In genomic region chr8:3556114-3556513, GRCm38 (mm10) we compare ENCODE assay signal across 9 mouse cellular contexts. TPM values are rescaled to one million over a fixed set of nuclear protein-coding genes. Genes with fewer than 3 reads are reported as not detected.
DNase-seq lines count a peak whose midpoint lies in the region; ATAC-seq lines count a peak whose summit lies in the region.
"Had no signal": no experiment of that assay in that cellular context is flagged by ENCODE, and none has a peak within 500 bp of the region (broad histone marks: within the 10 kb centered on the region; RNA-seq: fewer than 3 reads in every experiment).

No protein-coding gene starts in this region.

- DNase-seq in heart, adult 18-20 months: no peak
- peak; percentile 30 for DNase-seq in MN1 (ENCODE audit: low spot score)
- DNase-seq in hindbrain, embryonic 14.5 days (ENCODE audit: low spot score): no peak
- peak; percentile 15 for DNase-seq in mesoderm, embryonic 11.5 days (ENCODE audit: low read depth, low spot score)
- DNase-seq in B cell, adult 2 months: no peak
- no peak for DNase-seq in gastrocnemius, adult 18-20 months (ENCODE audit: low spot score)
- DNase-seq in cerebellum, postnatal 36 days: no peak
- DNase-seq: thymus, postnatal 4 days had no signal

- no peak overlapping the region for H3K4me3 ChIP-seq in heart, embryonic 12.5 days
- H3K4me3 ChIP-seq in hindbrain, embryonic 14.5 days (replicated peaks; ENCODE audit: low read length): no peak overlapping the region

- no peak overlapping the region for H3K4me2 ChIP-seq in heart, embryonic 12.5 days
- no peak overlapping the region for H3K4me2 ChIP-seq in hindbrain, embryonic 14.5 days (replicated peaks)

- no peaks in the 10 kb centered on the region for H3K9me3 ChIP-seq in heart, embryonic 12.5 days (replicated peaks)
- H3K9me3 ChIP-seq in hindbrain, embryonic 14.5 days (ENCODE audit: control insufficient read depth, low read length): no peaks in the 10 kb centered on the region

- H3K36me3 ChIP-seq in heart, embryonic 12.5 days: no peaks in the 10 kb centered on the region
- no peaks in the 10 kb centered on the region for H3K36me3 ChIP-seq in hindbrain, embryonic 14.5 days (replicated peaks; ENCODE audit: control insufficient read depth, insufficient read depth)

- ATAC-seq in heart, embryonic 12.5 days (ENCODE audit: insufficient number of reproducible peaks, low FRiP score): peak; percentile 85; the same call in 1 of the 2 replicates
- peak; percentile 93 for ATAC-seq in hindbrain, embryonic 14.5 days (ENCODE audit: low FRiP score)

- no peak overlapping the region for H3K9ac ChIP-seq in heart, embryonic 12.5 days
- H3K9ac ChIP-seq in hindbrain, embryonic 14.5 days: no peak overlapping the region

- no peaks in the 10 kb centered on the region for H3K27me3 ChIP-seq in heart, embryonic 12.5 days (replicated peaks)
- no peaks in the 10 kb centered on the region for H3K27me3 ChIP-seq in hindbrain, embryonic 14.5 days (ENCODE audit: control insufficient read depth, insufficient read depth, low read length)

- no peaks in the 10 kb centered on the region for H3K4me1 ChIP-seq in heart, embryonic 12.5 days (replicated peaks)
- H3K4me1 ChIP-seq in hindbrain, embryonic 14.5 days (replicated peaks; ENCODE audit: control insufficient read depth, insufficient read depth, low read length): no peaks in the 10 kb centered on the region

- WGBS in heart, embryonic 12.5 days: 58% methylated on average over 4 of the region's 4 CpGs
- 65% methylated on average over 4 of the region's 4 CpGs for WGBS in hindbrain, embryonic 14.5 days

- no peak overlapping the region for H3K27ac ChIP-seq in heart, embryonic 12.5 days (ENCODE audit: poor library complexity, severe bottlenecking)
- H3K27ac ChIP-seq in hindbrain, embryonic 14.5 days: no peak overlapping the region

RNA-seq across cellular contexts. Expression of gene C330021F23Rik, which starts 11.7 kb away (rescaled TPM):
- 4.7 and 5.2 TPM in 2 replicates for polyA plus RNA-seq in heart, embryonic 12.5 days (2016; fragmentation: Nextera tagmentation; extraction: Ambion mirVana)
- total RNA-seq in heart, adult 18-20 months (2021): under 1 TPM; 0.22 to 0.49 TPM
- 0.72 TPM in 1 of 2 replicates, not detected in the other for polyA plus RNA-seq in hindbrain, embryonic 14.5 days (2014; fragmentation: Nextera tagmentation; extraction: Ambion mirVana)
- total RNA-seq in gastrocnemius, adult 18-20 months (2021): not detected

RNA-seq across cellular contexts. Expression of gene Camsap3, which starts 31.0 kb away (rescaled TPM):
- polyA plus RNA-seq in heart, embryonic 12.5 days (2016; fragmentation: Nextera tagmentation; extraction: Ambion mirVana): 1.4 and 2.4 TPM in 2 replicates
- 1 to 10 TPM; 1.2 to 1.6 TPM for total RNA-seq in heart, adult 18-20 months (2021)
- 48.2 and 49.7 TPM in 2 replicates for polyA plus RNA-seq in hindbrain, embryonic 14.5 days (2014; fragmentation: Nextera tagmentation; extraction: Ambion mirVana)
- under 1 TPM; 0.26 to 0.41 TPM for total RNA-seq in gastrocnemius, adult 18-20 months (2021)

RNA-seq across cellular contexts. Expression of gene Pnpla6, which starts 40.9 kb away (rescaled TPM):
- polyA plus RNA-seq in heart, embryonic 12.5 days (2016; fragmentation: Nextera tagmentation; extraction: Ambion mirVana): 21.7 and 23.4 TPM in 2 replicates
- total RNA-seq in heart, adult 18-20 months (2021): 10 to 100 TPM in 1 of 2 experiments, 1 to 10 TPM in 1; 8.1 to 10.2 TPM
- 32.7 and 36.5 TPM in 2 replicates for polyA plus RNA-seq in hindbrain, embryonic 14.5 days (2014; fragmentation: Nextera tagmentation; extraction: Ambion mirVana)
- total RNA-seq in gastrocnemius, adult 18-20 months (2021): 10 to 100 TPM in 1 of 2 experiments, 1 to 10 TPM in 1; 8.0 to 10.0 TPM

RNA-seq across cellular contexts. Expression of gene Mcoln1, which starts 55.9 kb away (rescaled TPM):
- 52.7 and 53.5 TPM in 2 replicates for polyA plus RNA-seq in heart, embryonic 12.5 days (2016; fragmentation: Nextera tagmentation; extraction: Ambion mirVana)
- 10 to 100 TPM; 17.8 to 21.0 TPM for total RNA-seq in heart, adult 18-20 months (2021)
- 70.0 and 86.0 TPM in 2 replicates for polyA plus RNA-seq in hindbrain, embryonic 14.5 days (2014; fragmentation: Nextera tagmentation; extraction: Ambion mirVana)
- 10 to 100 TPM; 21.5 to 22.5 TPM for total RNA-seq in gastrocnemius, adult 18-20 months (2021)

Comparison
In these comparisons a context has a peak if more than half of its experiments do, and no peak if none do; other contexts are left out.
1. DNase-seq: peak in MN1 (single experiment) and mesoderm, embryonic 11.5 days (single experiment); none in heart, adult 18-20 months (0 of 2), hindbrain, embryonic 14.5 days (single experiment), B cell, adult 2 months (0 of 2), gastrocnemius, adult 18-20 months (single experiment) and cerebellum, postnatal 36 days (0 of 2).